Mouse (Mus musculus): Measurements from ENCODE around the gene Zfp709. TPM values are rescaled to one million over a fixed set of nuclear protein-coding genes. Genes with fewer than 3 reads are reported as not detected.
"Not testable (repeated sequence)": the region's sequence is repeated elsewhere in the genome, so short reads cannot be mapped to it uniquely, and the experiment has no call there.

Gene Zfp709
- total and polyA plus RNA-seq, 2 experiments from 2014 or later: 5.6 to 9.0 TPM

GRCm38 (mm10) chr8:71853360-71853759, 28.5 kb upstream of the Zfp709 start:
- H3K36me3 ChIP-seq (ENCODE audit: insufficient read depth, low read length); H3K27me3 ChIP-seq (ENCODE audit: insufficient read depth, low read length); DNase-seq (ENCODE audit: low spot score); H3K27ac ChIP-seq (ENCODE audit: low read depth, low read length); H3K4me1 ChIP-seq (ENCODE audit: insufficient read depth, low read length); H3K9ac ChIP-seq (replicated peaks; ENCODE audit: low read length, poor library complexity, severe bottlenecking); ATAC-seq (ENCODE audit: low FRiP score); H3K4me2 ChIP-seq (ENCODE audit: low read depth, low read length, poor library complexity, severe bottlenecking); H3K4me3 ChIP-seq (ENCODE audit: low read depth, low read length); H3K9me3 ChIP-seq (ENCODE audit: low read length): not testable (repeated sequence)

GRCm38 (mm10) chr8:71856630-71857328, 25.0 kb upstream of the Zfp709 start:
- peak; percentile 71 for ATAC-seq (ENCODE audit: low FRiP score)
- not testable (repeated sequence) for H3K9ac ChIP-seq (replicated peaks; ENCODE audit: low read length, poor library complexity, severe bottlenecking); H3K36me3 ChIP-seq (ENCODE audit: insufficient read depth, low read length); H3K9me3 ChIP-seq (ENCODE audit: low read length); H3K27me3 ChIP-seq (ENCODE audit: insufficient read depth, low read length); H3K4me3 ChIP-seq (ENCODE audit: low read depth, low read length); H3K4me1 ChIP-seq (ENCODE audit: insufficient read depth, low read length); DNase-seq (ENCODE audit: low spot score); H3K27ac ChIP-seq (ENCODE audit: low read depth, low read length); H3K4me2 ChIP-seq (ENCODE audit: low read depth, low read length, poor library complexity, severe bottlenecking)
- 80% methylated on average over 9 of the region's 10 CpGs for WGBS

- not testable (repeated sequence) for H3K9ac ChIP-seq (replicated peaks; ENCODE audit: low read length, poor library complexity, severe bottlenecking); H3K36me3 ChIP-seq (ENCODE audit: insufficient read depth, low read length); H3K27me3 ChIP-seq (ENCODE audit: insufficient read depth, low read length); H3K4me1 ChIP-seq (ENCODE audit: insufficient read depth, low read length); H3K27ac ChIP-seq (ENCODE audit: low read depth, low read length); H3K9me3 ChIP-seq (ENCODE audit: low read length); DNase-seq (ENCODE audit: low spot score); H3K4me3 ChIP-seq (ENCODE audit: low read depth, low read length); H3K4me2 ChIP-seq (ENCODE audit: low read depth, low read length, poor library complexity, severe bottlenecking)
- WGBS: 72% methylated on average over 2 of the region's 2 CpGs
- ATAC-seq (ENCODE audit: low FRiP score): peak; percentile 41; the same call in 1 of the 2 replicates
Observed at GRCm38 (mm10) chr8:71857364-71857763, 24.5 kb upstream of the Zfp709 start.

- H3K4me1 ChIP-seq (ENCODE audit: insufficient read depth, low read length); ATAC-seq (ENCODE audit: low FRiP score); H3K27ac ChIP-seq (ENCODE audit: low read depth, low read length); H3K9ac ChIP-seq (replicated peaks; ENCODE audit: low read length, poor library complexity, severe bottlenecking); H3K4me2 ChIP-seq (ENCODE audit: low read depth, low read length, poor library complexity, severe bottlenecking); DNase-seq (ENCODE audit: low spot score); H3K4me3 ChIP-seq (ENCODE audit: low read depth, low read length); H3K27me3 ChIP-seq (ENCODE audit: insufficient read depth, low read length); H3K9me3 ChIP-seq (ENCODE audit: low read length); H3K36me3 ChIP-seq (ENCODE audit: insufficient read depth, low read length): not testable (repeated sequence)
- 75% methylated on average over 1 of the region's 1 CpGs for WGBS
Observed at GRCm38 (mm10) chr8:71861551-71861950, 20.3 kb upstream of the Zfp709 start.

- not testable (repeated sequence) for H3K4me1 ChIP-seq (ENCODE audit: insufficient read depth, low read length); H3K4me3 ChIP-seq (ENCODE audit: low read depth, low read length); H3K4me2 ChIP-seq (ENCODE audit: low read depth, low read length, poor library complexity, severe bottlenecking); DNase-seq (ENCODE audit: low spot score); H3K36me3 ChIP-seq (ENCODE audit: insufficient read depth, low read length); H3K27ac ChIP-seq (ENCODE audit: low read depth, low read length); H3K9me3 ChIP-seq (ENCODE audit: low read length); ATAC-seq (ENCODE audit: low FRiP score); H3K27me3 ChIP-seq (ENCODE audit: insufficient read depth, low read length); H3K9ac ChIP-seq (replicated peaks; ENCODE audit: low read length, poor library complexity, severe bottlenecking)
Observed at GRCm38 (mm10) chr8:71862038-71862437, 19.8 kb upstream of the Zfp709 start.

GRCm38 (mm10) chr8:71900666-71901065, 18.8 kb downstream of the Zfp709 start:
- WGBS: 36% methylated on average over 11 of the region's 11 CpGs
- not testable (repeated sequence) for H3K36me3 ChIP-seq (ENCODE audit: insufficient read depth, low read length); H3K27me3 ChIP-seq (ENCODE audit: insufficient read depth, low read length); H3K9me3 ChIP-seq (ENCODE audit: low read length); ATAC-seq (ENCODE audit: low FRiP score); DNase-seq (ENCODE audit: low spot score); H3K4me1 ChIP-seq (ENCODE audit: insufficient read depth, low read length); H3K4me2 ChIP-seq (ENCODE audit: low read depth, low read length, poor library complexity, severe bottlenecking); H3K27ac ChIP-seq (ENCODE audit: low read depth, low read length); H3K4me3 ChIP-seq (ENCODE audit: low read depth, low read length); H3K9ac ChIP-seq (replicated peaks; ENCODE audit: low read length, poor library complexity, severe bottlenecking)

- H3K4me1 ChIP-seq (ENCODE audit: insufficient read depth, low read length); H3K27me3 ChIP-seq (ENCODE audit: insufficient read depth, low read length); H3K9ac ChIP-seq (replicated peaks; ENCODE audit: low read length, poor library complexity, severe bottlenecking); DNase-seq (ENCODE audit: low spot score); H3K9me3 ChIP-seq (ENCODE audit: low read length); H3K36me3 ChIP-seq (ENCODE audit: insufficient read depth, low read length); H3K4me3 ChIP-seq (ENCODE audit: low read depth, low read length); ATAC-seq (ENCODE audit: low FRiP score); H3K4me2 ChIP-seq (ENCODE audit: low read depth, low read length, poor library complexity, severe bottlenecking); H3K27ac ChIP-seq (ENCODE audit: low read depth, low read length): not testable (repeated sequence)
- WGBS: 62% methylated on average over 1 of the region's 1 CpGs
Observed at GRCm38 (mm10) chr8:71903084-71903483, 21.3 kb downstream of the Zfp709 start.
